Mouse (Mus musculus) monocyte, adult 5-6 weeks (primary cell): Measurements from ENCODE around the gene Kidins220. TPM values are rescaled to one million over a fixed set of nuclear protein-coding genes. Genes with fewer than 3 reads are reported as not detected.

Experiments used
- ATAC-seq: fragments of 153-309, 156-312 bp; replicated peaks from 2 replicates; pipeline ENCODE4 v1.8.0; 2017; ENCODE audit warnings: mild to moderate bottlenecking; ENCODE audit not compliant: low TSS enrichment, insufficient number of reproducible peaks, severe bottlenecking, poor library complexity, low FRiP score
- total RNA-seq: library from RNA; stranded (forward); fragments of 200-1000, 200-491, 200-594 nt; gene quantifications from 3 replicates; pipeline ENCODE4 v1.2.3, GENCODE M21; 2017

Kidins220 gene
- total RNA-seq, 1 experiment from 2014 or later = 122 TPM

GRCm38 (mm10) chr12:25014307-25014927 lies 39.7 kb downstream of the Kidins220 start:
- ATAC-seq = no peak

- no peak for ATAC-seq
Observed at GRCm38 (mm10) chr12:25014938-25015337, 40.2 kb downstream of the Kidins220 start.

GRCm38 (mm10) chr12:25016995-25017394 lies 42.3 kb downstream of the Kidins220 start:
- no peak for ATAC-seq

DNA sequence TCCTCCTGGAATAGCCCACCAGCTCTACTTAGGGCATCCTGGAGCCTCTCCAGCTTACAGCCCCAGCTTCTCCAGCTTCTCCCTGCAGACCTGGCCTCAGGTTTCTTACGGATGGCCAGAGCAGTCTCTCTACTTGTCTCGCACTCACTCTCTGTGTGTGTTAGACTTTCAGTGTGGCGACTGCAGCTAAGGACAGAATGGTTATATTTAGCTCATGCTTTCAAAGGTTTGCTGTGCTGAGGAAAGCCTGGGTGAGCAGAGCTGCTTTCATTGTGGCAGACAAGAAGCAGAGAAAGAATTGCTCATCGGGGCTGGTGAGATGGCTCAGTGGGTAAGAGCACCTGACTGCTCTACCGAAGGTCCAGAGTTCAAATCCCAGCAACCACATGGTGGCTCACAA lies 46.3 kb downstream of the Kidins220 start:
- no peak for ATAC-seq

DNA sequence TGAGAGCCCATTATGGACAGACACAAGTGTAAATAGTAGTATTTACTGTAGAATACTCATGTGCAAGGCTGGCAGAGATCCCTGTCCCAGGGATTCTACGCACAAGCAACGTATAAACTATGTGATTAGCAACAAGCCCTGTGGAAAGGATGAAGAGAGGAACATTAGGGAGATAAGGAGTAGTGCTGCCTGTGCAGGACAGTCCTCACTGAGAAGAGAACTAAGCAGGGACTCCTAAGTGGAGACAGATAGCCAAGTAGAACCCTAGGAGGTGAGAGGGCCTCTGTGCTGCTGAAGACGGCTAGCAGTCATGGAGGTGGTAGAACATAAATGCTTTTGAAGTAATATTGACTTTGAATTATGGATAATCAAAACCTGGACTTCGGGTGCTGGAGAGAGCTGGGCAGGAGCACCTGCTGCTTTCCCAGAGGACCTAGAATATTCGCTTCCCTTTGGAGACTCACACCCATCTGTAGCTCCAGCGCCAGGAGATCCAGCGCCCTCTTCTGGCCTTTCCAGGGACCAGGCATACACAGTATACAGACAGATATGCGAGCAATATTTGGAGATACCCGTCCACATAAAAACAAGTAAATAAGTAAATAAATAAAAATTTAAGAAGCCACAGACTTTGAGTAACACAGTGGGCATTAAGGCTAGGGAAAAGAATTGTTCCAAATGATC lies 50.3 kb downstream of the Kidins220 start:
- no peak for ATAC-seq

GRCm38 (mm10) chr12:25026308-25026707 lies 51.6 kb downstream of the Kidins220 start:
- ATAC-seq = no peak

GRCm38 (mm10) chr12:25027416-25027815 lies 52.7 kb downstream of the Kidins220 start:
- no peak for ATAC-seq

DNA sequence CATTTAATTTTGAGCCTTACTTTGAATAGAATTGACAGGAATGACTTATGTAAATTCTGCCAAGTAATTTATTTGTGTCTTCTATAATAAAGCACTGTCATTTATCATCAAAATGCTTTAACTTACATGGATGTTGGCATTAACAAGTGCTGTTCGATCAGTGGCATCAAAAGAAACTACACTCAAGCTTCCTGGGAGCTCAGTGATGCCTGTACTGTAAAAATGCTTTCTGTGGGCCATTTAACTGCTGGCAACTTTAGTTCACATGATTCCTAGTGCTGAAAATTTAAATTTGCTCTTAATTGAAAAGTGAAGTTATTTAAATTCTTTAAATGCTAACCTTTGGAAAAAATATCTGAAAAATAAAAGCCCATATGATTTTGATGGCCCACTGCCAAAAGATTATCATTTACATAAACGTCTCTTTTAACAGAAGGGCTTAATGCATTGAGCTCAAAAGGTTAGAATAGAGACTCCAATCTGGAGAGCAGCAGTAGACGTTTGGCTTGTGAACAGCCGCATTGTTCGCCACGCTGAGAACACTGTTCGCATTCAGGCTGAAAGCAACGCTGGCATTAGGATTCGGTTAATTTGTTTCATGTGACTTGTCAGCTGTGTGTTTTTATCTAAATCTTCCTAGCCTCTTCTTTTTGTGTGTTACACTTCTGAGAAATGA lies 59.1 kb downstream of the Kidins220 start:
- no peak for ATAC-seq

DNA sequence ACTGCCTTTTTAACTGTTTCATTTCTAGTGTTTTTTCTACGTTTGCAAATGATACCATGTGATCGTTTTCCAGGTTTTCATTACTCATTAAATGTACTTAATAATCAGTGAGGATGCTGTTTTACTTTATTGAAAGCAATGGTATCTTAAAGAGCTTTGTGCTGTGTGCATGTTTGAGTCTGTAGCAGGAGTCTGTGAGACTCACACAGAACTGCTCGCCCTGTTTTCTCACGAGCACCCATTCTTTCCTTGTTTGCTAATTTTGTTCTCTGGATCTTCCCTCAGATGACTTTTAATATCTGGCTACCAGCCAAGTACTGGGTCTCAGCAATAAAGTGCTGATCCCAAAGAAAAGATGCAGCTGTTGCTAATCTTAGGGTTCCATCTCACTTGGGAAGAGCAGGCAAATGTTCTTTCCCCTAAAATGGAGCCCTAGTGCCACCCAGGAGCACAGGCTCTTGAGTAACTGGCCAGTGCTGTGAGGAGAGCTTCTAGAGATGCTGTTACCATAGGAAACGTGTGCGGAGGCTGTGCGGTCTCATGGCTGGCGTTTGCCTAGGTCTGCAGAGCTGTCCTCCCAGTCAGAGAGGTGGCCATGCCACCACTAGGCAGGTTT lies 59.7 kb downstream of the Kidins220 start:
- ATAC-seq = no peak

DNA sequence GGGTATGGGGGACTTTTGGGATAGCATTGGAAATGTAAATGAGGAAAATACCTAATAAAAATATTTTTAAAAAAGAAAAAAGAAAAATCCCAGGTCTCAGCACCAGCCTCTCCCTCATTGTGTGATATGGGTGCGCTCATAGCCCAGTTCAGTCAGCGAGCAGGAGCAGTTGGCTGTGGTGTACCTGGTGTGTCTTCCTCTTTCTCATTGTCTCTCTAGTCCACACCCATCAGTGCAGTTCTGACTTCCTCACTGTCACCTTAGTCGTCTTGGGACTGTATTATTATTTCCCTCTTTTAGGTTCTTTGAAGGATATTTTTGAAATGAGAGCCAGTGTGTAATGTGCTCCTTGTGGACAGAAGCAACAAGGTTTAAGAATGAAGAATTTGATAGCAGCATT lies 61.3 kb downstream of the Kidins220 start:
- ATAC-seq = no peak

GRCm38 (mm10) chr12:25037222-25037621 lies 62.5 kb downstream of the Kidins220 start:
- ATAC-seq = no peak

DNA sequence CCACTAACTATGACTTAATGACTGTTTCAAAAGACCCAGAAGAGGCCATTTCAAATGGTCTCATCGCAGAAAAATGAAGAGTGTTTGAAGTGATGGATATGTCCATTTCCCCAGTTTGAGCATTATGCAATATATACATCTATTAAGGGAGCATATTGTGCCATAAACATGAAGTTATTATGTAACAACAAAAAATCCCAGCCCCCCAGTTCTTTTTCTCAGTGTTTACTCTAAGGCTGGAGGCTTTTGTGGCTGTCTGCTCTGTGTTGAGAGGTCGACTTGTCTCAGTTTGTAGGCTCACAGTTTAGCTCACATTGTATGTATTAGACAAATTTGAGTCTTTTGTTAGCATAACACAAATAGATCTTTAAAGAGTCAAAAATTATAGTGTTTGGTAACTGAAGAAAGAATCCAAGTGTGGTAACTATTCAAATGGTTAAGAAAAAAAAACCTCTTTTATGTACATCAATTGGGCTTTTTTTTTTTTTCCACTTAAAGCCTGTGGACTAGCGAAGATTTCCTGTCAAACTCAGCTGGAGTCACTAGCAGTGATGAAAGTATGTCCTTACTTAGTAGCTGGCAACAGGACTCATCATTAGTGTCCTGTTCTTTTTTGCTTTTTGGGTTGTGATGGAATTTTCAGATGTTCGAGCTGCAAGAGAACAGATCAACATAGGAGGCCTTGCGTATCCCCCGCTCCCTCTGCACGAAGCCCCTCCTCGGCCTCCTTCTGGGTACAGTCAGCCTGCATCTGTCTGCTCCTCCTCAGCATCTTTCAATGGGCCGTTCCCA lies 63.2 kb downstream of the Kidins220 start:
- no peak for ATAC-seq

DNA sequence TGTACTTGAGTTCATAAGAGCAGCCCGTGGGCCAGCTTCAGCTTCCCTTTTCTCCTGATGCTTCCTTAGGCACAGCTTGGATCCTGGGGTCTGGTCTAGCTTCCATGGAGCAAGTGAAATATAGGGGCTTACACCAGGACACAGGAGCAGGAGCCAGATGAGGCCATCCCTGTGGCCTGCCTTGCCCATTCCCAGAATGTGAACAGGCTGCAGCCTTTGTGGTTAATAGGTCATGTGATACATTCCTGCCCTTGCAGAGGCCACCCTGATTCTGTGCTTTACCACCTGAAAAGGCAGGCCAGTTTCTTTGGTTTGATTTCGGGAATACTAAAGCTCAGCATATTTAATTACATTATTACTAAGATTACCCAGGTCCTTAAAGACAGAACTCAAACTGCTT lies 69.3 kb downstream of the Kidins220 start:
- ATAC-seq = no peak

GRCm38 (mm10) chr12:25044579-25044978 lies 69.9 kb downstream of the Kidins220 start:
- no peak for ATAC-seq

DNA sequence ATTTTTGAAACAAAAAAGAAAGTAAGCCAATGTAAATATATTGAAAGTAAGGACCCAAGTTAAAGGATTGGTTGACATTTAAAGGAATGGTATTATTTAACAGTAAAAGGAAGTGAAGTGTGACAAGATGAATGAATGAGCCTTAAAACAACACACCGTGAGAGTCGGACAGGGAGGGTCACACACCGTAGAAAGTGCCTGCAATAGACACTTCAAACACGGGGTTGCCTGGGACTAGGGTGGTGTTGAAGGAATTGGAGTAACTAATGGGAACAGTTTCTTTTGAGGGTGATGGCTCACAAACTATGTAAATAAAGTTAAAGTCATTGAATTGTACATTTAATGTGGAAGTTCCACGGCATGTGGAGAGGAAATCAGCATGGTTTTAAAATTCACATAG lies 74.5 kb downstream of the Kidins220 start:
- ATAC-seq = no peak

DNA sequence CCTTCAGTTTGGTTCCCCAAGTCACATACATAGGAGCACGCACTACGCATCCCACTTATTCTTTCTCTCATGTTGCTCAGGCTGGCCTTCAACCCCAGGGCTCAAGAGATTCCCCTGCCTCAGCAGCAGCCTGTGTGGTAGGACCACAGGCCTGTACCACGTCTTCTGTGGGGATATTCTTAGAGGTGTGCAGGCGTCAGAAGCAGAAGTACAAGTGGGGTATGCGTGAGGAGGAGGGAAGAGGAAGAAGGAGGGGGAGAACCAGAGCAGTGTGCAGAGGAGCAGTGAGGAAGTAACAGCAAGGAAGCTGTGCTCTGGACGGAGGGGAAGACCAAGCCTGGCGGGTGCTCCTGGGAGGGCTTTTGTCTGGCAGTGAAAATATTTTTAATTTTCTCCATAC lies 79.8 kb downstream of the Kidins220 start:
- ATAC-seq = peak; percentile 69

GRCm38 (mm10) chr12:25054963-25055362 lies 80.2 kb downstream of the Kidins220 start:
- ATAC-seq = no peak

GRCm38 (mm10) chr12:25059487-25060200 lies 84.9 kb downstream of the Kidins220 start:
- ATAC-seq = no peak
